Mouse (Mus musculus): Measurements from ENCODE around the gene Phlda1.
"Not testable (repeated sequence)": the region's sequence is repeated elsewhere in the genome, so short reads cannot be mapped to it uniquely, and the experiment has no call there.

The Phlda1 gene

GRCm38 (mm10) chr10:111506101-111506925 is at the start of gene Phlda1:
Gene Phlda1, plus strand, starts transcription at chr10:111506286.
- in situ Hi-C loops (cut with MboI, MseI): loop anchor here (5.0 kb wide), 3 partner anchors 71 to 416 kb away; no protein-coding TSS in a partner anchor

GRCm38 (mm10) chr10:111458088-111458487 is 48.0 kb upstream of the Phlda1 start:
- in situ Hi-C loops (cut with MboI, MseI): no loop called here

GRCm38 (mm10) chr10:111459040-111459439 is 47.0 kb upstream of the Phlda1 start:
- in situ Hi-C loops (cut with MboI, MseI): no loop called here

GRCm38 (mm10) chr10:111459874-111460273 is 46.2 kb upstream of the Phlda1 start:
- in situ Hi-C loops (cut with MboI, MseI): no loop called here

GRCm38 (mm10) chr10:111460381-111460780 is 45.7 kb upstream of the Phlda1 start:
- in situ Hi-C loops (cut with MboI, MseI): no loop called here

- in situ Hi-C loops (cut with MboI, MseI): no loop called here
Observed at GRCm38 (mm10) chr10:111464833-111465232, 41.3 kb upstream of the Phlda1 start.

- in situ Hi-C loops (cut with MboI, MseI): no loop called here
Observed at GRCm38 (mm10) chr10:111465409-111465808, 40.7 kb upstream of the Phlda1 start.

GRCm38 (mm10) chr10:111471166-111471565 is 34.9 kb upstream of the Phlda1 start:
- in situ Hi-C loops (cut with MboI, MseI): loop anchor here (5.0 to 10.0 kb wide), 2 partner anchors 169 to 366 kb away; no protein-coding TSS in a partner anchor

GRCm38 (mm10) chr10:111472686-111473510 is 33.2 kb upstream of the Phlda1 start, which contains the start of gene Nap1l1:
Gene Nap1l1, plus strand, starts transcription at chr10:111473223.
- in situ Hi-C loops (cut with MboI, MseI): loop anchor here (5.0 to 10.0 kb wide), 2 partner anchors 171 to 368 kb away; no protein-coding TSS in a partner anchor

GRCm38 (mm10) chr10:111473511-111474371 is 32.3 kb upstream of the Phlda1 start:
- in situ Hi-C loops (cut with MboI, MseI): loop anchor here (5.0 to 10.0 kb wide), 2 partner anchors 171 to 369 kb away; no protein-coding TSS in a partner anchor

- in situ Hi-C loops (cut with MboI, MseI): loop anchor here (10.0 kb wide), 1 partner anchor 372 kb away; no protein-coding TSS in a partner anchor
Observed at GRCm38 (mm10) chr10:111476301-111476700, 29.8 kb upstream of the Phlda1 start.

- in situ Hi-C loops (cut with MboI, MseI): loop anchor here (10.0 kb wide), 1 partner anchor 372 kb away; no protein-coding TSS in a partner anchor
Observed at GRCm38 (mm10) chr10:111476989-111477510, 29.0 kb upstream of the Phlda1 start.

- in situ Hi-C loops (cut with MboI, MseI): loop anchor here (10.0 kb wide), 1 partner anchor 375 kb away; no protein-coding TSS in a partner anchor
Observed at GRCm38 (mm10) chr10:111479599-111479998, 26.5 kb upstream of the Phlda1 start.

GRCm38 (mm10) chr10:111482654-111483053 is 23.4 kb upstream of the Phlda1 start:
- in situ Hi-C loops (cut with MboI, MseI): no loop called here

- in situ Hi-C loops (cut with MboI, MseI): no loop called here
Observed at GRCm38 (mm10) chr10:111484079-111484478, 22.0 kb upstream of the Phlda1 start.

GRCm38 (mm10) chr10:111488793-111489192 is 17.3 kb upstream of the Phlda1 start:
- in situ Hi-C loops (cut with MboI, MseI): no loop called here

GRCm38 (mm10) chr10:111490079-111490478 is 16.0 kb upstream of the Phlda1 start:
- in situ Hi-C loops (cut with MboI, MseI): not testable (repeated sequence)

GRCm38 (mm10) chr10:111495888-111496287 is 10.2 kb upstream of the Phlda1 start:
- in situ Hi-C loops (cut with MboI, MseI): no loop called here

GRCm38 (mm10) chr10:111499892-111500291 is 6.2 kb upstream of the Phlda1 start:
- in situ Hi-C loops (cut with MboI, MseI): no loop called here

GRCm38 (mm10) chr10:111503071-111503470 is 3.0 kb upstream of the Phlda1 start:
- in situ Hi-C loops (cut with MboI, MseI): no loop called here

- in situ Hi-C loops (cut with MboI, MseI): no loop called here
Observed at GRCm38 (mm10) chr10:111503716-111504115, 2.4 kb upstream of the Phlda1 start.

All from T-helper 1 cell (primary cell).